Mouse (Mus musculus): ENCODE data around the gene Olfr623. TPM values are rescaled to one million over a fixed set of nuclear protein-coding genes. Genes with fewer than 3 reads are reported as not detected.

Olfr623 gene
- total RNA-seq (2021): not detected
- long read RNA-seq, experiment 1: 0 reads
- long read RNA-seq, experiment 2: 0 reads

- DNase-seq (ENCODE audit: low spot score in 2 of 2): no peak
Observed at GRCm38 (mm10) chr7:103663598-103663997, at the start of gene Olfr623. Gene Olfr623, minus strand, starts transcription at chr7:103663698.

- DNase-seq (ENCODE audit: low spot score in 2 of 2): no peak
Observed at GRCm38 (mm10) chr7:103712024-103712423, 48.5 kb upstream of the Olfr623 start.

GRCm38 (mm10) chr7:103699469-103699868 is 36.0 kb upstream of the Olfr623 start:
- DNase-seq (ENCODE audit: low spot score in 2 of 2): no peak

GRCm38 (mm10) chr7:103682420-103682819 is 18.9 kb upstream of the Olfr623 start, which contains the start of gene Olfr625-ps1:
Gene Olfr625-ps1, plus strand, starts transcription at chr7:103682720.
- no peak for DNase-seq (ENCODE audit: low spot score in 2 of 2)

GRCm38 (mm10) chr7:103671091-103671490 is 7.6 kb upstream of the Olfr623 start, which contains the start of gene Olfr624:
Gene Olfr624, minus strand, starts transcription at chr7:103671191.
- no peak for DNase-seq (ENCODE audit: low spot score in 2 of 2)

GRCm38 (mm10) chr7:103644070-103644469 is 19.4 kb downstream of the Olfr623 start:
- DNase-seq (ENCODE audit: low spot score in 2 of 2): no peak

- no peak for DNase-seq (ENCODE audit: low spot score in 2 of 2)
Observed at GRCm38 (mm10) chr7:103642602-103643001, 20.9 kb downstream of the Olfr623 start, which contains the start of gene Olfr622. Gene Olfr622, minus strand, starts transcription at chr7:103642702.

GRCm38 (mm10) chr7:103636795-103637194 is 26.7 kb downstream of the Olfr623 start:
- no peak for DNase-seq (ENCODE audit: low spot score in 2 of 2)

- DNase-seq (ENCODE audit: low spot score in 2 of 2): no peak
Observed at GRCm38 (mm10) chr7:103612434-103612833, 51.1 kb downstream of the Olfr623 start, which contains the start of gene Olfr620. Gene Olfr620, minus strand, starts transcription at chr7:103612534.

Other genes starting within 250 kb of the Olfr623 start
- gene Usp17lc, start 248.6 kb downstream of the Olfr623 start, total RNA-seq (2021): not detected
- not detected for gene Olfr605, start 218.3 kb downstream of the Olfr623 start, total RNA-seq (2021)
- gene Olfr606, start 214.7 kb downstream of the Olfr623 start, total RNA-seq (2021): not detected
- not detected for gene Olfr607, start 199.5 kb downstream of the Olfr623 start, total RNA-seq (2021)
- gene Olfr608, start 193.8 kb downstream of the Olfr623 start, total RNA-seq (2021): not detected
- gene Olfr609, start 165.6 kb downstream of the Olfr623 start, total RNA-seq (2021): not detected
- gene Olfr610, start 151.6 kb downstream of the Olfr623 start, total RNA-seq (2021): not detected
- not detected for gene Olfr611, start 142.9 kb downstream of the Olfr623 start, total RNA-seq (2021)
- gene Olfr612, start 121.0 kb downstream of the Olfr623 start, total RNA-seq (2021): not detected
- gene Olfr613, start 115.6 kb downstream of the Olfr623 start, total RNA-seq (2021): not detected
- not detected for gene Olfr615, start 107.6 kb downstream of the Olfr623 start, total RNA-seq (2021)
- gene Olfr616, start 94.6 kb downstream of the Olfr623 start, total RNA-seq (2021): not detected
- not detected for gene Olfr617, start 90.6 kb downstream of the Olfr623 start, total RNA-seq (2021)
- gene Olfr618, start 73.6 kb downstream of the Olfr623 start, total RNA-seq (2021): not detected
- not detected for gene Olfr619, start 63.1 kb downstream of the Olfr623 start, total RNA-seq (2021)
- not detected for gene Olfr620, start 51.2 kb downstream of the Olfr623 start, total RNA-seq (2021)
- not detected for gene Olfr622, start 21.0 kb downstream of the Olfr623 start, total RNA-seq (2021)
- not detected for gene Olfr624, start 7.5 kb upstream of the Olfr623 start, total RNA-seq (2021)
- not detected for gene Olfr625-ps1, start 19.0 kb upstream of the Olfr623 start, total RNA-seq (2021)
- not detected for gene Olfr243, start 51.0 kb upstream of the Olfr623 start, total RNA-seq (2021)
- not detected for gene Olfr628, start 66.7 kb upstream of the Olfr623 start, total RNA-seq (2021)
- gene Olfr629, start 81.2 kb upstream of the Olfr623 start, total RNA-seq (2021): not detected
- not detected for gene Olfr630, start 93.6 kb upstream of the Olfr623 start, total RNA-seq (2021)
- not detected for gene Olfr69, start 107.9 kb upstream of the Olfr623 start, total RNA-seq (2021)
- not detected for gene Olfr68, start 116.0 kb upstream of the Olfr623 start, total RNA-seq (2021)
- gene Olfr67, start 128.1 kb upstream of the Olfr623 start, total RNA-seq (2021): not detected
- 10 to 100 TPM; 62.8 to 81.8 TPM for gene Hbb-bt, start 150.3 kb upstream of the Olfr623 start, total RNA-seq (2021)
- 100 to 1,000 TPM; 289 to 541 TPM for gene Hbb-bs, start 164.4 kb upstream of the Olfr623 start, total RNA-seq (2021)
- not detected for gene Hbb-bh2, start 176.8 kb upstream of the Olfr623 start, total RNA-seq (2021)
- gene Hbb-bh1, start 179.5 kb upstream of the Olfr623 start, total RNA-seq (2021): not detected
- not detected for gene Hbb-y, start 189.5 kb upstream of the Olfr623 start, total RNA-seq (2021)
- gene Olfr66, start 222.6 kb upstream of the Olfr623 start, total RNA-seq (2021): not detected
- gene Olfr64, start 230.8 kb upstream of the Olfr623 start, total RNA-seq (2021): not detected
- gene Olfr65, start 239.8 kb upstream of the Olfr623 start, total RNA-seq (2021): not detected

All from gastrocnemius, postnatal 4 days (tissue).